Mouse (Mus musculus) bone marrow, adult 2 months (tissue): ENCODE results near the gene Klhl42.
A peak's percentile ranks its signal among the peaks of the same experiment; 100 is the strongest.

Experiments
- CTCF ChIP-seq: fragments of 200-500 bp; IDR thresholded peaks from 2 replicates; pipeline ENCODE4 v1.5.1; 2011; ENCODE audit warnings: low read length, control low read depth; ENCODE audit not compliant: control insufficient read depth, insufficient read depth
- POLR2A ChIP-seq: fragments of 200-500 bp; IDR thresholded peaks from 2 replicates; pipeline ENCODE4 v1.6.1; 2011; ENCODE audit warnings: low read depth, mild to moderate bottlenecking, control low read depth, low read length, borderline replicate concordance; ENCODE audit not compliant: control insufficient read depth

- TF ChIP-seq POLR2A (peak; percentile 27; the same call in 1 of the 2 replicates), CTCF (0 out of 2 replicates have a peak, but pooled peaks have one; percentile 18)
Measured at GRCm38 (mm10) chr6:147099458-147100277, 8.5 kb downstream of the Klhl42 start.
